7 mouse cellular contexts compared by ENCODE assay signal in genomic region chr4:100776871-100777375, GRCm38 (mm10). TPM values are rescaled to one million over a fixed set of nuclear protein-coding genes. Genes with fewer than 3 reads are reported as not detected.
DNase-seq lines count a peak whose midpoint lies in the region; ATAC-seq and TF ChIP-seq lines count a peak whose summit lies in the region.

No protein-coding gene starts in this region.

- TF ChIP-seq CTCF in E14TG2a.4 (conservative IDR thresholded peaks at IDR 0.05; ENCODE audit: low read length) (no peak), Patski (IDR thresholded peaks at IDR 0.05) (peak; percentile 41)
- no peak for TF ChIP-seq CTCF in forebrain, postnatal 0 days (IDR thresholded peaks at IDR 0.05; ENCODE audit: low read depth)

- intact Hi-C loops in left cerebral cortex, postnatal 36 days (cut with DNase I) = loop anchor here (5.0 to 10.0 kb wide), 4 partner anchors 138 to 370 kb away; no protein-coding TSS in a partner anchor

- 3% methylated on average over 67 of the region's 68 CpGs for WGBS in forebrain, postnatal 0 days
- under 1% methylated on average over 51 of the region's 68 CpGs for WGBS in hindbrain, embryonic 13.5 days

- no peaks in the 10 kb centered on the region for H3K9me3 ChIP-seq in E14TG2a.4 (ENCODE audit: low read length)
- no peaks in the 10 kb centered on the region for H3K9me3 ChIP-seq in forebrain, postnatal 0 days (ENCODE audit: low read length)
- no peaks in the 10 kb centered on the region for H3K9me3 ChIP-seq in hindbrain, embryonic 13.5 days

- peak overlapping the region; percentile 90 for H3K4me3 ChIP-seq in E14TG2a.4 (replicated peaks; ENCODE audit: low read length)
- H3K4me3 ChIP-seq in forebrain, postnatal 0 days (ENCODE audit: low read depth, low read length) = peak overlapping the region; percentile 60
- peak overlapping the region; percentile 64 for H3K4me3 ChIP-seq in hindbrain, embryonic 13.5 days

- peak; percentile 48 for ATAC-seq in Patski
- ATAC-seq in forebrain, postnatal 0 days = peak; percentile 55
- ATAC-seq in hindbrain, embryonic 13.5 days (ENCODE audit: low FRiP score) = peak; percentile 49

- H3K36me3 ChIP-seq in E14TG2a.4 (ENCODE audit: insufficient read depth, low read length) = no peaks in the 10 kb centered on the region
- no peaks in the 10 kb centered on the region for H3K36me3 ChIP-seq in forebrain, postnatal 0 days (ENCODE audit: insufficient read depth)
- no peaks in the 10 kb centered on the region for H3K36me3 ChIP-seq in hindbrain, embryonic 13.5 days

- H3K27ac ChIP-seq in forebrain, postnatal 0 days (ENCODE audit: low read depth, low read length) = peak overlapping the region; percentile 78
- peak overlapping the region; percentile 92 for H3K27ac ChIP-seq in hindbrain, embryonic 13.5 days

- CTCF ChIA-PET in Patski (lab: Charles Lee) = interaction anchor here (1.4 kb wide), 1 partner anchor 18 kb away, joined by 9 read pairs; no protein-coding TSS in a partner anchor

- in situ Hi-C loops in Patski (cut with MboI; ENCODE audit: low pct_unique_long_range_greater_than_20kb) = loop anchor here (5.0 kb wide), 2 partner anchors 95 to 215 kb away; no protein-coding TSS in a partner anchor

- peak overlapping the region; percentile 69 for H3K9ac ChIP-seq in forebrain, postnatal 0 days
- H3K9ac ChIP-seq in hindbrain, embryonic 13.5 days = peak overlapping the region; percentile 96

- H3K27me3 ChIP-seq in E14TG2a.4 (ENCODE audit: insufficient read depth, low read length) = peaks cover 76% of the 10 kb centered on the region
- H3K27me3 ChIP-seq in Patski = no peaks in the 10 kb centered on the region
- no peaks in the 10 kb centered on the region for H3K27me3 ChIP-seq in forebrain, postnatal 0 days (ENCODE audit: insufficient read depth, low read length)
- no peaks in the 10 kb centered on the region for H3K27me3 ChIP-seq in hindbrain, embryonic 13.5 days

- peaks cover 46% of the 10 kb centered on the region for H3K4me1 ChIP-seq in E14TG2a.4 (replicated peaks; ENCODE audit: low read depth, low read length)
- H3K4me1 ChIP-seq in forebrain, postnatal 0 days (ENCODE audit: insufficient read depth) = peaks cover 21% of the 10 kb centered on the region; the same call in 1 of the 2 replicates
- H3K4me1 ChIP-seq in hindbrain, embryonic 13.5 days (replicated peaks) = peaks cover 45% of the 10 kb centered on the region

- no peak for DNase-seq in Patski (ENCODE audit: low read depth, low spot score)
- DNase-seq in forebrain, postnatal 0 days = peak; percentile 46
- peak; percentile 54 to 59 for DNase-seq in left cerebral cortex, postnatal 36 days (ENCODE audit: low spot score in 2 of 2)
- DNase-seq in lung, postnatal 4 days = peak; percentile 69 to 79
- DNase-seq in testis, postnatal 10 days (ENCODE audit: low spot score) = peak; percentile 67

- peak overlapping the region; percentile 96 for H3K4me2 ChIP-seq in forebrain, postnatal 0 days (ENCODE audit: low read depth)
- peak overlapping the region; percentile 82 for H3K4me2 ChIP-seq in hindbrain, embryonic 13.5 days

- POLR2A ChIA-PET in Patski (lab: Charles Lee) = no interaction called here

RNA-seq across cellular contexts. Expression of gene Cachd1, which starts 0.4 kb away (rescaled TPM):
- polyA plus RNA-seq in Patski (2021) = 16.6 TPM
- 12.2 and 16.9 TPM in 2 replicates for total RNA-seq in forebrain, postnatal 0 days (2014; rRNA removed)
- 7.6 and 12.9 TPM in 2 replicates for polyA plus RNA-seq in forebrain, postnatal 0 days (2015; fragmentation: Nextera tagmentation; extraction: Ambion mirVana)
- 16.7 and 21.7 TPM in 2 replicates for polyA plus RNA-seq in hindbrain, embryonic 13.5 days (2015; fragmentation: Nextera tagmentation; extraction: Ambion mirVana)
- 10 to 100 TPM; 13.6 to 16.9 TPM for total RNA-seq in left cerebral cortex, postnatal 36 days (2021)
